Mouse (Mus musculus) intestine, embryonic 15.5 days (tissue): ENCODE measurements around the gene Med26. TPM values are rescaled to one million over a fixed set of nuclear protein-coding genes. Genes with fewer than 3 reads are reported as not detected.

Source experiments
- ATAC-seq: fragments of 200-750 bp; cut with Nextera tagmentation; 2 replicates; pipeline ENCODE4 v1.8.0; 2017; ENCODE audit warnings: moderate TSS enrichment, moderate library complexity
- H3K27ac ChIP-seq: fragments of 300-500 bp; sonication (generic); 2 replicates; pipeline ENCODE4 v1.5.1; 2015; ENCODE audit warnings: mild to moderate bottlenecking, inconsistent platforms
- H3K27me3 ChIP-seq: fragments of 300-500 bp; sonication (generic); replicated peaks from 2 replicates; pipeline ENCODE4 v1.6.1; 2015; ENCODE audit warnings: inconsistent platforms
- H3K36me3 ChIP-seq: fragments of 300-500 bp; sonication (generic); 2 replicates; pipeline ENCODE4 v1.6.1; 2015; ENCODE audit warnings: inconsistent platforms
- H3K4me1 ChIP-seq: fragments of 300-500 bp; sonication (generic); replicated peaks from 2 replicates; pipeline ENCODE4 v1.6.1; 2015; ENCODE audit warnings: inconsistent platforms
- H3K4me2 ChIP-seq: fragments of 300-500 bp; sonication (generic); replicated peaks from 2 replicates; pipeline ENCODE4 v1.6.1; 2015; ENCODE audit warnings: mild to moderate bottlenecking, inconsistent platforms
- H3K4me3 ChIP-seq: fragments of 300-500 bp; sonication (generic); replicated peaks from 2 replicates; pipeline ENCODE4 v1.5.1; 2015; ENCODE audit warnings: inconsistent platforms
- H3K9ac ChIP-seq: fragments of 300-500 bp; sonication (generic); 2 replicates; pipeline ENCODE4 v1.6.1; 2015; ENCODE audit warnings: inconsistent platforms
- H3K9me3 ChIP-seq: fragments of 300-500 bp; sonication (generic); 2 replicates; pipeline ENCODE4 v1.6.1; 2016; ENCODE audit warnings: inconsistent platforms
- WGBS: fragments of 180-500 bp; shearing (Covaris S2); methylation state at CpG from one replicate; pipeline ENCODE4 v1.1.7; 2015; 5-methylcytosine and 5-hydroxymethylcytosine counted together
- polyA plus RNA-seq: library from polyadenylated mRNA; unstranded; fragments of >200 nt; fragmentation: Nextera tagmentation; extraction: Ambion mirVana; gene quantifications from 2 replicates; pipeline ENCODE4 v1.2.1, GENCODE M21; 2015

Gene Med26
- polyA plus RNA-seq, 1 experiment from 2014 or later, result 13.1 TPM

DNA sequence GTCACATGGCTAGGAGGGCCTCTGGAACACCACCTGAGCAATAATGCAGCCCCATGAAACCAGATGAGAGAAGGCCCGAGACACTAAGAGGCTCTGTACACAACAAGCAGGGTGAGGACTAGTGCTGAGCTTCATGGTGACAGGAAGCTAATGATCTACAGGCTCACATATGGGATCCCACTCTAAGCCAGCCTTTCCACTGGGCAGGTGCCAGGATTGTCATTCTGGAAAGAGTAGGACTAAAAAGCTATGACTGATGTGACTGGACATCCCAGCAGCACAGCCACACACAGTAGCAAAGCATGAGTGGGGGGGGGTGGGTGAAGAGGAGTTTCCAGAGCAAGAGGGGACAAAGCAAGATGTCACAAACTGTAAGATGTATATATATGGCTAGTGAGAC, 50.2 kb downstream of the Med26 start:
- 70% methylated on average over 1 of the region's 1 CpGs for WGBS
- Histone ChIP-seq H3K4me3 (no peak overlapping the region), H3K27me3 (no peaks in the 10 kb centered on the region), H3K4me2 (no peak overlapping the region), H3K9me3 (no peaks in the 10 kb centered on the region), H3K36me3 (peaks cover 19% of the 10 kb centered on the region), H3K27ac (no peak overlapping the region), H3K4me1 (peaks cover 8% of the 10 kb centered on the region), H3K9ac (no peak overlapping the region)
- ATAC-seq, result no peak

DNA sequence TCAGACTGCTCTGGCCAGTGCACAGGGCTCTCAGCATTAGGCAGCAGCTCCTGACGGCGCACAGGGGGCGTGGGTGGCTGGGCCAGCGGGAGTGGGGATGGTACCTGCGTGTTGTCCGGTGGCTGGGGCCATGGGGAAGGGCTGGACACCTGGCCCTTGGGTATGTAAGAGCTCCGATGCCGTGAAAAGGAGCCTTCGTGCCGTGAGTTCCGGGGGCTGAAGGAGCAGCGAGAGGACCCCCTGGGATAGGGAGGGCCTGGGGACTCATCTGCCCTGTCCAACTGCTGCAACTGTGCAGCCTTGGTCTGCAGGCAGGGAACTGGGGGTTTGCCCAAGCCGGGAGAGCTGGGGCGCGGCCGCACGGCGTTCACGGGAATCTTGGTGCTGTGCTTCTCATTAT, 51.9 kb downstream of the Med26 start:
- no peak for ATAC-seq
- H3K9ac ChIP-seq, result no peak overlapping the region
- no peaks in the 10 kb centered on the region for H3K9me3 ChIP-seq
- no peaks in the 10 kb centered on the region for H3K27me3 ChIP-seq
- peaks cover 19% of the 10 kb centered on the region for H3K36me3 ChIP-seq
- 88% methylated on average over 19 of the region's 19 CpGs for WGBS
- H3K4me2 ChIP-seq, result no peak overlapping the region
- peaks cover 14% of the 10 kb centered on the region for H3K4me1 ChIP-seq
- no peak overlapping the region for H3K4me3 ChIP-seq
- no peak overlapping the region for H3K27ac ChIP-seq

DNA sequence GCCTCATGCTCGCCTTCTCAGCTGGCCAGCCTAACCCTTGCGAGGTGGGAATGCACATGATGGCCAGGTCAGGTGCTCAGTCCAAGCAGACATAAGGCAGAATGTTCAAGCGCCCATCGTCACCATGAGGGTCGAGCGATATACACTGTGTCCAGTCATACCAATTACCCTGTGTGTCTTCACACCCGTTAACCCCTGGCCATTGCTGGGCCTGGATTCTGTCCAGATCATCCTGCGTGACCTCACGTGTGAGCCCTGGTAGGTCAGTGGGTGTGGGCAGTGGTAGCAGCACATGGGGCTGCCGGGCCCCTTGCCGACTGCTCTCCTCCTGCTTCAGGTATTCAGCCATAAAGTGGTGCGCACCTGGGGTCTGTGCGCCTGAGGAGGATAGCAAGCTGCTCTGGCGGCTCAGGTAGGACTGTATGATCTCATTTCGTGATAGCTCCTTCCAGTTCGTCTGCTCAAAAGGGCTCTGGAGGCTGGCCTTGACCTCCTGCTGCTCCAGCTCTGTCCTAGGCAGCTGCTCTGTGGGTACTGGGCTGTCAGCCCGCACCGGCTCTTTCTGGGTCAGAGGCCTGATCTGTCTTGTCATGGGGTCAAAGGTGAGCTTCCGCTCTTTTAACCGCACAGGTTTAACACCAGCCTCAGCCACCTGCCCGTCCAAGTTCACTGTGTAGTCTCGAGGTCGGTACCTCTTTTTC, 52.5 kb downstream of the Med26 start:
- Histone ChIP-seq H3K4me1 (peaks cover 15% of the 10 kb centered on the region), H3K36me3 (peaks cover 19% of the 10 kb centered on the region), H3K4me2 (no peak overlapping the region), H3K9ac (no peak overlapping the region), H3K27ac (no peak overlapping the region), H3K9me3 (no peaks in the 10 kb centered on the region), H3K4me3 (no peak overlapping the region), H3K27me3 (no peaks in the 10 kb centered on the region)
- 87% methylated on average over 23 of the region's 23 CpGs for WGBS
- ATAC-seq, result no peak

DNA sequence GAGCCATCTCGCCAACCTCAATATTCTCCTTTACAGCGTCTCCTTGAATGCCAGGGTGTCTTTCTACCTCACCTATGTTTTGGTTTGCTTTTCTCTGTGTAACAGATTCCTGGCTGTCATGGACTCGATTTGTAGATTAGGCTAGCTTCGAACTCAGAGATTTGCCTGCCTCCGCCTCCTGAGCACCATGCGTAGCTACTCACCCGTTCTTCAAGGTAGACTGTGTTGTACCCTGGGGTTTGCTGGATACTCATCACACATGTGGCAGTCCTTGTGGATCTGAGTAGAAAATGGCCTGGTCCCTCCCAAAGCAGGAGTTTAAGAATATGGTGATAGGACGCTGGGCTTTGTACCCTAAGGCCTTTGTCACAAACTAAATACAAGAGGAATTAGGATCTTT, 54.7 kb downstream of the Med26 start:
- ATAC-seq, result no peak
- H3K36me3 ChIP-seq, result peaks cover 19% of the 10 kb centered on the region
- 14% methylated on average over 8 of the region's 8 CpGs for WGBS

DNA sequence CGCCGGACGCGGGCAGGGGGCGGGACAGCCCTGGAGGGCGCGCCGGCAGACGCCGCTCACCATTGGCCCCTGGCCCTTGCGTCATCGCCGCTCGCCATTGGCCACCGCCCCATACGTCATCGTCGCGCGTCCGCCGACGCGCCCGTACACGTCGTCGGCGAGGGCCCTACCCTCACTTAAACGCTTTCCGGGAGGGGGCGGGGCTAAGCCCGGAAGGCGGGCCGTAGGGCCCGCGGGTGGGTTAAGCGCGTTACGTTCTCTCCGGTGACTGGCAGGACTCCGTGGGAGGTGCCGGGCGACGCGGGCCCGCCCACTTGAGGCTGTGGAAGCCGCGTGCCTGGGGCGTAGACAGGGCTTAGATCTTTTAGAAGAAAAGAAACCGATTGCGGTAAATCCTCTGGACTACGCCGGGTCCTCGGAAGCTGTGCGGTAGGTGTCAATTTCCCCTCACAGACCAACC, 55.4 kb downstream of the Med26 start:
- Histone ChIP-seq H3K4me2 (peak overlapping the region; percentile 86), H3K9me3 (no peaks in the 10 kb centered on the region), H3K27ac (peak overlapping the region; percentile 59), H3K27me3 (no peaks in the 10 kb centered on the region), H3K4me1 (peaks cover 21% of the 10 kb centered on the region), H3K36me3 (peaks cover 23% of the 10 kb centered on the region), H3K4me3 (peak overlapping the region; percentile 79), H3K9ac (peak overlapping the region; percentile 76)
- peak; percentile 98 for ATAC-seq
- under 1% methylated on average over 55 of the region's 56 CpGs for WGBS

More for the DNA sequence above, 54.7 kb downstream of the Med26 start:
- peak overlapping the region; percentile 58 for H3K9ac ChIP-seq
- no peaks in the 10 kb centered on the region for H3K9me3 ChIP-seq
- H3K4me3 ChIP-seq, result peak overlapping the region; percentile 79
- H3K4me2 ChIP-seq, result peak overlapping the region; percentile 68
- H3K4me1 ChIP-seq, result peaks cover 21% of the 10 kb centered on the region
- no peaks in the 10 kb centered on the region for H3K27me3 ChIP-seq
- peak overlapping the region; percentile 59; the same call in 1 of the 2 replicates for H3K27ac ChIP-seq

DNA sequence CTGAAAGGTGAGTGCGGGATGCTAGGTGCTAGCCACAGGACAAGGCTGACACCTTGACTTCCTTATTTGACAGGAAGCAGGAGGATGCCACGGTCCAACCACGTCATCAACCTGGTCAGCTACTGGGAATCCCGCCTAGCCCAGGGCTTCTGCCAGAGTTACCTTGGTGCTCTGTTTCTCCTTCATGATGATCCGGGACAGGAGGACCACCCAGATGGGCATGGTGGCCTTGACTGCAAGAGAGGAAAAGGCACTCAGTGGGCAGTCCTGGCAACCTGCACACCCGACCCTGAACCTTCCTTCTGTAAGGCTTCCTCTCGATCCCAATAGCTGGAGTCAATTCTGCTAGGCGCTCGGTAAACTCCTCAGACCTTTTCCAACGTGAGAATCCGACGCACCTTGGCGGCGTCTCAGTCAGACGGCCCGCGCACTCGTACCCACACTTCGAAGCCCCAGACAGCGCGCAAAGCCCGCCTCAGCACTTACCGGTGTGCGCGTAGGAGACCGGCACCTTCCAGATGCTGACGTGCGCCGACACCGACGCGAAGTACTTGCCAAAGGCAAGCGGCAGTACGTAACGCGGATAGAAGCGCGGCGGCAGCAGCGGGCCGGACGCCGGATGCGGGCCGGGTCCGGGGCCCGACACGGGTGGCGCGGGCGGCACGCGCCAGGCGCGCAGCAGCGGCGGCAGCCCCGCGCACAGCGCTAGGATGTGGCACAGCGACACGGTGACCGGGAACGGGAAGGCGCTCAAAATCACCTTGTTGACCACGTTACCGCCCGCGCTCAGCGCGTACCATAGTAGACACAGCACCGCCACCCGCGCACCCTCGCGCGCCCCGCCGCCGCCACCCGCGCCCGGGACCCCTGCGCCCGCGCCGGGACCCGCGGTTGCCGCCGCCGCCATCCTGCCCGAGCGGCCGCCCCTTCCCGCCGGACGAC, 56.1 kb downstream of the Med26 start, which contains the start of gene Slc35e1:
Gene Slc35e1, minus strand, starts transcription at position 935 of the 942 bp plus-strand sequence.
- peak within 1 kb of the TSS; percentile 79 for H3K4me3 ChIP-seq
- H3K4me1 ChIP-seq, result peaks cover 21% of the 10 kb centered on the region
- H3K4me2 ChIP-seq, result peak within 1 kb of the TSS; percentile 86
- H3K9me3 ChIP-seq, result no peaks in the 10 kb centered on the region
- no peaks in the 10 kb centered on the region for H3K27me3 ChIP-seq
- peak within 1 kb of the TSS; percentile 66 for H3K27ac ChIP-seq
- WGBS, result under 1% methylated on average over 97 of the region's 98 CpGs
- peak within 1 kb of the TSS; percentile 76 for H3K9ac ChIP-seq
- peaks cover 23% of the 10 kb centered on the region for H3K36me3 ChIP-seq
- peak; percentile 55 for ATAC-seq

DNA sequence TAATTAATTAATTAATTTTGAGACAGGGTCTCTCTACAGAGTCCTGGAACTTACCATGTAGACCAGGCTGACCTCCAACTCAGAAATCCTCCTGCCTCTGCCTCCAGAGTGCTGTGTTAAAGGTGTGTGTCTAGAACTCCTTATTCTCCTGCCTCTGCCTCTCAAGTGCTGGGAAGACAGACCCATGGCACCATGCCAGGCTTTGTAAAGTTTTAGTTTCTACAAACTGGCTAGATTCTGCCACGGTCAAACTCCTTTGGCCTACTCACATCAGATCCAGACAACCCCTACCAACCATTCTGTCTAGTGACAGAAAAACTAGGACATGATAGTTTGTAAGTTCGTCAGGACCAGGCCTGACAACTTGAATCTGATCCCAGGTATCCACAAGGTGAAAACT, 57.1 kb downstream of the Med26 start:
- 81% methylated on average over 2 of the region's 2 CpGs for WGBS
- Histone ChIP-seq H3K36me3 (peaks cover 18% of the 10 kb centered on the region), H3K4me2 (peak overlapping the region; percentile 86), H3K9ac (0 out of 2 replicates have a peak overlapping the region, but pooled peaks have one; percentile 76), H3K27ac (no peak overlapping the region), H3K9me3 (no peaks in the 10 kb centered on the region), H3K4me3 (peak overlapping the region; percentile 79; the same call in 1 of the 2 replicates), H3K4me1 (peaks cover 21% of the 10 kb centered on the region), H3K27me3 (no peaks in the 10 kb centered on the region)
- no peak for ATAC-seq

DNA sequence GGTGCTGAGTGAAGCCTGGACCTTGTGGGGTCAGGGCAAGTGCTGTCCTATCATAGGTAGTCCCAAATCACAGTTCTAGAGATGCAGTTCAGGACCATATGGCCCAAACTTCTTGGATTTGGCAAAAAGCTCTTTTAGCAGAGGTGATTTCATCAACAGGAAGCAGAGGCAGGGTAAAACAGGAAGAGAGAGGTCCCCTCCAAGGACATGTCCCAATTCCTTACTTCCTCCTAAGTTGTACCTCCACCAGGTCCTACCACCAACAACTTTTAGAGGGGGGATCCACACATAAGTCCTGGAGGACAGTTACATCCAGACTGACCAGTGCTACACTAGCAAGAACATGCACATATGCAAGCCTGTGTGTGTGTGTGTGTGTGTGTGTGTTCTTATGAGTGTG, 61.1 kb downstream of the Med26 start:
- no peak for ATAC-seq
- H3K4me3 ChIP-seq, result no peak overlapping the region
- peaks cover 30% of the 10 kb centered on the region for H3K36me3 ChIP-seq
- H3K27me3 ChIP-seq, result no peaks in the 10 kb centered on the region
- H3K9ac ChIP-seq, result no peak overlapping the region
- H3K9me3 ChIP-seq, result no peaks in the 10 kb centered on the region
- no peak overlapping the region for H3K27ac ChIP-seq
- H3K4me2 ChIP-seq, result no peak overlapping the region
- peaks cover 13% of the 10 kb centered on the region for H3K4me1 ChIP-seq

DNA sequence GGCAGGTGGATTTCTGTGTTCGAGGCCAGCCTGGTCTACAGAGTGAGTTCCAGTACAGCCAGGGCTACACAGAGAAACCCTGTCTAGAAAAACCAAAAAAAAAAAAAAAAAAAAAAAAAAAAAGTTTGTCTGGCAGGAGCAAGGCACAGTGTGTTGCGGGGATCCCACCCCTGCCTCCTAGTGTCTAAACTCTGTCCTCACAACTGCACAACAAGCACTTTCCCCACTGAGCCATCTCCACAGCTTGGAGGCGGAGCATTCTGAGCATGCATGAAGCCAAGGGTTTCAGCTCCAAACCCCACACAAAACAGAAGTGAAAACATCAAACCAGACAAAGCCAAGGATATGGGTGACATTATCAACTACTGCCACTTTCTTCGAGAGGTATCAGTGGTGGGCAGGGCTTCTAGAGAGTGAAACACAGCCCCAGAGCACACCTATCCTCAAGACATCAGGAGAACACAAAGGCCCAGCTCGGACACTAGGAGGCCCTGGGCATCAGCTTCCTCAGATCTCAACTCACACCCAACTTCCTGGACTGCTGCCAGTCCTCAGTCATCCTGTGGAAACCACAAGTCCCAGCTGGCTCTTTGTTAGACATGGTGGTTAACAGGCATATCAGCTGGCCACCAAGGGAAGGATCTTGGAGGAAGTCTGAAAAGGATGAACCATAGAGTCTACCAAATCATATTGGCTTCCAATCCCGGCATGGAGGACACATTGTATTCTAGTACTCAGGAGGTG, 62.4 kb downstream of the Med26 start:
- peaks cover 7% of the 10 kb centered on the region; the same call in 1 of the 2 replicates for H3K4me1 ChIP-seq
- H3K9me3 ChIP-seq, result no peaks in the 10 kb centered on the region
- H3K4me2 ChIP-seq, result no peak overlapping the region
- peaks cover 30% of the 10 kb centered on the region for H3K36me3 ChIP-seq
- no peak for ATAC-seq
- no peak overlapping the region for H3K4me3 ChIP-seq
- H3K27ac ChIP-seq, result no peak overlapping the region
- no peaks in the 10 kb centered on the region for H3K27me3 ChIP-seq
- 83% methylated on average over 6 of the region's 6 CpGs for WGBS
- no peak overlapping the region for H3K9ac ChIP-seq

DNA sequence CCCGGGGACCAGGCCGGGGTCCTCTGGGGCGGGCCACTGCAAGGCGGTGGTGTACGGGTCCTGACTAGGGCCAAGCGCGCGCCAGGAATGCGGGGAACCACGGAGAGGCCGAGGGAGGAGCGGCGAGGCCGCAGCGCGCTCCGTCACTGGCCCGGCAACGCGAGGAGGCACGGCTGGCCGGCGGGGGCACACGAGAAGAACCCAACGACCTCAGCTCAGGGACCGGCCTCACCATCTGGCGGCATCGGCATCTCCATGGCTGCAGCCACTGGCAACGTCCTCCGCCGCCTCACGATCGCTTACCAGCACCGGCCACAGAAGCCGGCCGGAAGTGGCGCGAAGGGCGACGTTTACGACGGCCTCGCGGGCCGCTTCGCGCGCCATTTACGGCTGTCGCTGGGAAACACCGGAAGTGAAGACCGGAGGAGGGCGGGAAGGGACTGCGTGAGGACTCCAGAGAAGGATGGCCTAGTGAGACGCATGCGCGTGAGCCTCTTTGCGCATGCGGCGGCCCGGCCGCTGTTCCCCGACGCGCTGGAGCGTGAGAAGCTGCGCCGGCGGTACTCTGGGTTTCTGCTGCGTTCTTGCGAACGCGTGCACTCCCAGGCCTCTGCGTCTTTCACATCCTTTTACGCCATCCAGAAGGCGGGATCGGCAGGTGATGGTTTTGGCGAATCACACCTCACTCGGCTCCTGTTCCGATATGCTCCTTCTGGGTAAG, 73.1 kb downstream of the Med26 start, which contains the start of gene Cherp:
Gene Cherp, minus strand, starts transcription at position 401 of the 721 bp plus-strand sequence.
- Histone ChIP-seq H3K9ac (peak within 1 kb of the TSS; percentile 82), H3K27ac (peak within 1 kb of the TSS; percentile 88), H3K4me3 (peak within 1 kb of the TSS; percentile 72), H3K4me1 (peaks cover 13% of the 10 kb centered on the region), H3K36me3 (peaks cover 29% of the 10 kb centered on the region), H3K27me3 (no peaks in the 10 kb centered on the region), H3K4me2 (peak within 1 kb of the TSS; percentile 74), H3K9me3 (no peaks in the 10 kb centered on the region)
- ATAC-seq, result peak; percentile 98
- under 1% methylated on average over 80 of the region's 80 CpGs for WGBS

DNA sequence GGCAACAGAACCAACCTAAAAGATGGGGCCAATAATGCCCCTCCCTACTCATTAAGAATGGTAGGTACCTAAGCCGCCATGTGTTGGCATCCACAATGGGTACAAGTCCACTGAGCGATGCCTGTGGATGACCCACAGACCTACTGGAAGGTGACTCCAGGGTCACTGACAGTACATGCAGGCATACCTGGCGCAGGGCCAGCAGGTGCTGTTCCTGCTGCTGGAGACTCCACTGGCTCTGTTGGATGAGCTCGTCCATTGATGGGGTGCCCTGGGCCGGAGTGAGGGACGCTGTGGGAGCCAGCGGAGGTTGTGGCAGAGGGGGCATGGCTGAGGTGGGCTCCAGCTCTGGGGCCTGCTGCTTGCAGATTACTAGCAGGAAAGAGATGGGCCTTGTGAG, 77.4 kb downstream of the Med26 start:
- Histone ChIP-seq H3K4me1 (peaks cover 8% of the 10 kb centered on the region; the same call in 1 of the 2 replicates), H3K9me3 (no peaks in the 10 kb centered on the region), H3K27ac (no peak overlapping the region), H3K4me2 (no peak overlapping the region), H3K9ac (no peak overlapping the region), H3K36me3 (peaks cover 61% of the 10 kb centered on the region), H3K27me3 (no peaks in the 10 kb centered on the region), H3K4me3 (no peak overlapping the region)
- WGBS, result 93% methylated on average over 7 of the region's 7 CpGs
- no peak for ATAC-seq
